Mouse (Mus musculus) liver, embryonic 14.5 days (tissue): Measurements from ENCODE around the gene Kcnip4. TPM values are rescaled to one million over a fixed set of nuclear protein-coding genes. Genes with fewer than 3 reads are reported as not detected.

Source experiments
- ATAC-seq: fragments of 200-750 bp; cut with Nextera tagmentation; 2 replicates; pipeline ENCODE4 v1.8.0; 2017; ENCODE audit warnings: moderate number of reproducible peaks, mild to moderate bottlenecking, moderate library complexity; ENCODE audit not compliant: insufficient read depth
- DNase-seq, 3 experiments: peaks; one replicate each; pipeline ENCODE4 v3.0.0-alpha.2; 2012 to 2013; ENCODE audit warnings: low read depth in 3 of 3, low spot score in 3 of 3
- H3K27ac ChIP-seq: fragments of 300-500 bp; sonication (generic); 2 replicates; pipeline ENCODE4 v1.5.1; 2014; ENCODE audit warnings: moderate library complexity, mild to moderate bottlenecking, control low read depth, inconsistent platforms
- H3K27me3 ChIP-seq: fragments of 300-500 bp; sonication (generic); 2 replicates; pipeline ENCODE4 v1.6.1; 2014; ENCODE audit warnings: mild to moderate bottlenecking, low read length, moderate library complexity; ENCODE audit not compliant: control insufficient read depth, insufficient read depth
- H3K36me3 ChIP-seq: fragments of 300-500 bp; sonication (generic); replicated peaks from 2 replicates; pipeline ENCODE4 v1.6.1; 2014; ENCODE audit warnings: low read depth; ENCODE audit not compliant: control insufficient read depth, insufficient read depth
- H3K4me1 ChIP-seq, 2 experiments: fragments of 200-500 bp in 1 of 2; fragments of 300-500 bp in 1 of 2; sonication (generic) in 1 of 2; replicated peaks; 2 replicates each; pipeline ENCODE4 v1.6.1; 2012 to 2014; ENCODE audit warnings: antibody characterized with exemption in 1 of 2, inconsistent platforms in 1 of 2, low read length in 1 of 2; ENCODE audit not compliant: control insufficient read depth in 2 of 2, insufficient read depth in 2 of 2
- H3K4me2 ChIP-seq: fragments of 300-500 bp; sonication (generic); 2 replicates; pipeline ENCODE4 v1.6.1; 2014; ENCODE audit warnings: low read depth, mild to moderate bottlenecking, control low read depth, moderate library complexity
- H3K4me3 ChIP-seq, 2 experiments: fragments of 200-500 bp in 1 of 2; fragments of 300-500 bp in 1 of 2; sonication (generic) in 1 of 2; 2 replicates each; pipeline ENCODE4 v1.5.1; 2012 to 2014; ENCODE audit warnings: low read depth in 2 of 2, low read length in 2 of 2, mild to moderate bottlenecking in 2 of 2, control low read depth in 1 of 2, inconsistent platforms in 1 of 2, moderate library complexity in 1 of 2; ENCODE audit not compliant: insufficient read depth in 1 of 2
- H3K9ac ChIP-seq: fragments of 300-500 bp; sonication (generic); replicated peaks from 2 replicates; pipeline ENCODE4 v1.6.1; 2014; ENCODE audit warnings: mild to moderate bottlenecking, control low read depth, moderate library complexity
- H3K9me3 ChIP-seq: fragments of 300-500 bp; sonication (generic); 2 replicates; pipeline ENCODE4 v1.6.1; 2016; ENCODE audit warnings: low read length, mixed read lengths; ENCODE audit not compliant: control insufficient read depth
- CTCF ChIP-seq: IDR thresholded peaks from 2 replicates; pipeline ENCODE4 v1.5.1; 2016; ENCODE audit warnings: antibody characterized with exemption, low read depth, control low read depth
- EP300 ChIP-seq: IDR thresholded peaks from 2 replicates; pipeline ENCODE4 v1.6.1; 2016; ENCODE audit warnings: antibody characterized with exemption, low read depth
- WGBS: fragments of 180-500 bp; shearing (Covaris S2); extraction: QIAGEN DNeasy Blood & Tissue Kit; methylation state at CpG from one replicate; pipeline ENCODE4 v1.1.7; 2014; ENCODE audit not compliant: insufficient replicate concordance; 5-methylcytosine and 5-hydroxymethylcytosine counted together
- polyA plus RNA-seq, 2 experiments: library from polyadenylated mRNA; depleted of rRNA in 1 of 2; stranded (reverse) in 1 of 2; unstranded in 1 of 2; fragments of >200 nt; fragmentation: Nextera tagmentation in 1 of 2; extraction: Ambion mirVana in 1 of 2; gene quantifications; 2 replicates each; pipeline versions ENCODE4 v1.2.1 to v1.2.3; 2012 to 2014

Gene Kcnip4
- polyA plus RNA-seq, 2 experiments, result 0.10 TPM; not detected in 1

GRCm38 (mm10) chr5:48545825-48546224, 978.9 kb downstream of the Kcnip4 start:
- no peak for TF ChIP-seq CTCF
- no peak for TF ChIP-seq EP300

GRCm38 (mm10) chr5:48544784-48545734, 979.6 kb downstream of the Kcnip4 start:
- H3K4me1 ChIP-seq, result no peaks in the 10 kb centered on the region
- no peaks in the 10 kb centered on the region for H3K36me3 ChIP-seq
- H3K27me3 ChIP-seq, result no peaks in the 10 kb centered on the region
- H3K27ac ChIP-seq, result no peak overlapping the region
- no peak overlapping the region for H3K4me2 ChIP-seq
- 45% methylated on average over 5 of the region's 5 CpGs for WGBS
- no peak overlapping the region for H3K9ac ChIP-seq
- DNase-seq (peak in 1 of 3 experiments; percentile 2), ATAC-seq (no peak; the same call in 1 of the 2 replicates)
- TF ChIP-seq EP300, result no peak
- H3K4me3 ChIP-seq, result no peak overlapping the region
- H3K9me3 ChIP-seq, result no peaks in the 10 kb centered on the region

More at GRCm38 (mm10) chr5:48545825-48546224, 978.9 kb downstream of the Kcnip4 start:
- DNase-seq, result no peak
- no peaks in the 10 kb centered on the region for H3K4me1 ChIP-seq
- H3K36me3 ChIP-seq, result no peaks in the 10 kb centered on the region
- WGBS, result 47% methylated on average over 3 of the region's 3 CpGs
- H3K9me3 ChIP-seq, result no peaks in the 10 kb centered on the region
- no peak for ATAC-seq
- no peak overlapping the region for H3K4me3 ChIP-seq
- H3K27ac ChIP-seq, result no peak overlapping the region
- H3K27me3 ChIP-seq, result no peaks in the 10 kb centered on the region
- H3K9ac ChIP-seq, result no peak overlapping the region
- no peak overlapping the region for H3K4me2 ChIP-seq

- Histone ChIP-seq H3K27ac (no peak overlapping the region), H3K4me1 (no peaks in the 10 kb centered on the region), H3K36me3 (no peaks in the 10 kb centered on the region), H3K4me3 (no peak overlapping the region), H3K9ac (no peak overlapping the region), H3K4me2 (no peak overlapping the region), H3K9me3 (no peaks in the 10 kb centered on the region), H3K27me3 (no peaks in the 10 kb centered on the region)
- WGBS, result 58% methylated on average over 4 of the region's 4 CpGs
- no peak for TF ChIP-seq CTCF
- no peak for TF ChIP-seq EP300
- ATAC-seq, result no peak
- DNase-seq, result no peak
Observed at GRCm38 (mm10) chr5:48518035-48518434, 1006.7 kb downstream of the Kcnip4 start.

GRCm38 (mm10) chr5:48513354-48513753, 1011.4 kb downstream of the Kcnip4 start:
- no peak for DNase-seq
- 57% methylated on average over 1 of the region's 1 CpGs for WGBS
- TF ChIP-seq EP300, result no peak
- TF ChIP-seq CTCF, result no peak

GRCm38 (mm10) chr5:48511357-48511756, 1013.4 kb downstream of the Kcnip4 start:
- Histone ChIP-seq H3K4me2 (no peak overlapping the region), H3K27ac (no peak overlapping the region), H3K4me3 (no peak overlapping the region), H3K9ac (no peak overlapping the region), H3K27me3 (no peaks in the 10 kb centered on the region), H3K36me3 (no peaks in the 10 kb centered on the region), H3K9me3 (no peaks in the 10 kb centered on the region), H3K4me1 (no peaks in the 10 kb centered on the region)
- ATAC-seq (no peak), DNase-seq (no peak)
- TF ChIP-seq EP300, result no peak
- no peak for TF ChIP-seq CTCF
- WGBS, result 6% methylated on average over 1 of the region's 1 CpGs

More at GRCm38 (mm10) chr5:48513354-48513753, 1011.4 kb downstream of the Kcnip4 start:
- no peak for ATAC-seq
- Histone ChIP-seq H3K9ac (no peak overlapping the region), H3K27ac (no peak overlapping the region), H3K4me1 (no peaks in the 10 kb centered on the region), H3K9me3 (no peaks in the 10 kb centered on the region), H3K4me2 (no peak overlapping the region), H3K4me3 (no peak overlapping the region), H3K36me3 (no peaks in the 10 kb centered on the region), H3K27me3 (no peaks in the 10 kb centered on the region)
